Mouse (Mus musculus) stomach, postnatal 0 days (tissue): ENCODE data around the gene Rpl36a.

Experiments
- CTCF ChIP-seq: IDR thresholded peaks from 2 replicates; pipeline ENCODE4 v1.5.1; 2016; ENCODE audit warnings: antibody characterized with exemption, low read depth, mild to moderate bottlenecking, moderate library complexity
- EP300 ChIP-seq: optimal IDR thresholded peaks from 2 replicates; pipeline ENCODE3; 2016; ENCODE audit warnings: antibody characterized with exemption

- TF ChIP-seq EP300 (no peak), CTCF (no peak)
These were observed 2.4 kb upstream of the Rpl36a start, which contains the start of gene Btk for GRCm38 (mm10) chrX:134582888-134583669.
